Mouse (Mus musculus) ZHBTc4 (cell line): ENCODE data around the gene Wdr90.
"Not testable (repeated sequence)": the region's sequence is repeated elsewhere in the genome, so short reads cannot be mapped to it uniquely, and the experiment has no call there.

Experiments
- DNase-seq: peaks from one replicate; pipeline ENCODE4 v3.0.0-alpha.2; 2011; ENCODE audit warnings: low read depth, low spot score

Gene Wdr90

DNA sequence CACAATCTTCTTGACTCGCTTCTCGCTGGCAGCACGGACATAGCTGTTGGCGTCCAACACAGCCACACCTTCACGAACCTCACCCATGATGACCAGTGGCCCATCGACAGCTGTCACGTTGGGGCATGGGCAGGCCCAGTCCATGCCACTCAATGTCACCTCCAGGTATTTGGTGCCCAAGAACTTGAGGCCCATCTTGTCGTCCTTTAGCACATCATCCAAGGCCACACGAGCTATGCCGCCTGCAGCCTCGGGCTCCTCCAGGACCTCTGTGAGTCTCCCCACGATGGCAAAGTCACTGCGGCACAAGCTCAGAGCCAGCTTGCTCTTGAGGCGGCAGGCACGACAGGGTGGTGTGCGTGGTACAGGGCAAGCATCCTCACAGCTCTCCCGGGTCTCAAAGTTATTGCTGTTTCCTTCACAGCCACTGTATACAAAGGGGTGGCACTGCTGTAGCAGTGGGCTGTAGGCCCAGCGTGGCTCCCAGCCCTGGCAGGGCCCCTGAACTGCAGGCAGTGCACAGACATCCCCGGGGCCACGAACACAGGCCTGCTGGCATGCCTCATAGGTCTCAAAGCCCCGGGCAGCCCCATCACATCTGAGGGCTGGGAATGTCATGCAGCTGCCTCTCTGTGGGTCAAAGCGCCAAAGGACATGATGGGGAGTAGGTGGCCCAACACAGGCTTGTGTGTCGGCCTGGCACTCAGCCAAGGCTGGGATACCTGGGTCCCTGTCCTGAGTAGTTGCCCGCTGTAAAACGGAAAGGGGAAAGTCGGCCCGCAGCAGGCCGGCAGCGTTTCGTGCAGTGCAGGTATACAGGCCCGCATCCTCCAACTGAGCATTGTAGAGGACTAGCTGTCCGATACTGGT is 16.7 kb upstream of the Wdr90 start:
- DNase-seq, result no peak

DNA sequence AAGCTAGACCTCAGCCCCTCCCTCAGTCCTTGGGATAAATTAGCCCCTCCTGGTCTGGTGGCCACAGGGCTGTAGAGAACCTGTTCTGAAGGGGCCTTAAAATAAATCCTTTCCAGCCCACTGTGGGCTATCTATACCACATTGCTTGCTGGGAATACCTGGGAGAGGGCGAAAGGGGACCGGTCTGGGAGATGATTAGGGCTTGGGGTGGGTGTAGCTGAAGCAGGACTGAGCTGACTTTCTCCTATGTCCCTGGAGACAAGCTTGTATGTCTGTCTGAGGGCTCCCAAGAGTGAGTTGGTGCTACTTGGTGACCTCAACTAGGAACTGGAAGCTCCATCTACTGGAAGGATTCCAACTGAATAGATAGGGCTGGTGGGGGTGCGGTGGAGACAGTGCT is 15.7 kb upstream of the Wdr90 start:
- no peak for DNase-seq

DNA sequence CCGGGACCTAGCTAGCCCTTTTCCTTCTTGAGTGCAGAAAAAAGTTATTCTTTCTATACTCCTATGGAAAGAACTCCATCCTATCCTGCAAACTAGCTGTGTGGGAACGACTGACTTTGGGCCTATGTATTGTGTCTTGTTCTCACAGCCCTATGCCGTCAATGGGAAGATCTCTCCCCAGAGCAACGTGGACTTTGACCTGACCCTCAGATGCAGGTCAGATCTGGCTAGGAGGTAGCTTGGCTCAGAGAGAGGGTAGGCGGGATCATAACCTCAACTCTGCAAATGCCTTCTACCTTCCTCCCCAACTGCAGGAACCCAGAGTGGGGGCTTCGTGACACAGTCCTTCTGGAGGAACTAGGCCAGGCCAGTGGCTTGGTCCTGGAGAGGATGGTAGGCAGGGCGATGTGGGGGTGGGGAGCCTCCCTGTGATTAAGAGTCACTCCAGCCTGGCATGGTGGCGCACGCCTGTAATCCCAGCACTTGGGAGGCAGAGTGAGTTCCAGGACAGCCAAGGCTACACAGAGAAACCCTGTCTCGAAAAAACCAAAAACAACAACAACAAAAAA is 15.1 kb upstream of the Wdr90 start:
- DNase-seq, result no peak

DNA sequence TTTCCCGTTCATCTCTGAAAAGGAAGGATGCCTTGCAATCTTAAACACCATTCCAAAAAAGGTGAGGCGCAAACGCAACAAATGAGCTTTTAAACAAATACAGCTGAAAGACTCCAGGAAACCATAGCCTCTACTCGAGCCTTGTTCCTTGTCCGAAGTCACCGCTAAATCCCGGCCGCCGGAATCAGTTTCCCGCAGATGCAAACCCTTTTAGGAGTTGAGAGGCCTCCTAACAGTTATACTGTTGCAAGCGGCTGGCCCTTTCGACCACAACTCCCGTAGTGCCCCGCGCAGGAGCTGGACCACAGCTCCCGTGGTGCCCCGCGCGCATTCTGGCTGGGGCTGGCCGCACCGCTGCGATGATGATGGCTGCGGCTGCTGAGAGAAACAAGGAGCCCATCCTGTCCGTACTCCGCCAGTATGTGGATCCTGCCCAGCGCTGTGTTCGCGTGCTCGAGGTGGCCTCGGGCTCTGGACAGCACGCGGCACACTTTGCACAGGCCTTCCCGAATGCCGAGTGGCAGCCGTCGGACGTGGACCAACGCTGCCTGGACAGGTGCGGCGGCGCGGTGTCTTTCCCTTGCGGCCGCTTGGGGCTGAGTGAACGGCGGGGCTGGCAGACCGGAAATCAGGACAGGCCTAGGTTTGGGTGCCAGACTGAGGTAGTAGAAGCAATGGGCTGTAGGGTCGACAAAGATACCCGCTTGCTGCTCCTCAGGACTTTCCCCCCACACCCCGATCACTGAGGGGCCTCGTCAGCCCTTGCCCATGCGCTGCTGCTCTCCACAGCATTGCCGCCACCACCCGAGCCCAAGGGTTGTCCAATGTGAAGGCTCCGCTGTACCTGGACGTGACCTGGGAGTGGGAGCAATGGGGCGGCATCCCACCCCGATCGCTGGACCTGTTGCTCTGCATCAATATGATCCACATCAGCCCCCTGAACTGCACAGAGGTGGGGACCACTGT is 14.2 kb upstream of the Wdr90 start:
- DNase-seq, result peak; percentile 81

DNA sequence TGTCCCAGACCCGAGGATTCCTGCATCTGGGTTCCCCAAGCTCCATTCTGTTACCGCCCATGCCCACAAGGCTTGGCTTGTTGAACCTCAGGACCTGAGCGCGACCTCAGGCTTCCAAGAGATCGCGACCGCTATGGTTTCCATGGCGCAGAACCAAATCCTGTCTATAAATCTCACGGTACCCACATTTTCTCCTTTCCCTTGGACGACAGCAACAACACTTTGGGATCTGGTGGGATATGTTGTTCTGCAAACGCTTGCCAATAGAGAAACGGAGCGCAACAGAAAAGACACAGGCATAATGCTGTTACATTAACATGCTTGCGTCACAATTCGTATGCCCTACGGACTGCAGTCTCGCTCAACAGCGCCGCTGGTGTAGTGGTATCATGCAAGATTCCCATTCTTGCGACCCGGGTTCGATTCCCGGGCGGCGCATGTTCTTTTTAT is 13.4 kb upstream of the Wdr90 start, which contains the start of gene Mettl26:
Mettl26 (plus strand) TSS at position 354 of the 450 bp plus-strand sequence.
- DNase-seq, result peak; percentile 90

DNA sequence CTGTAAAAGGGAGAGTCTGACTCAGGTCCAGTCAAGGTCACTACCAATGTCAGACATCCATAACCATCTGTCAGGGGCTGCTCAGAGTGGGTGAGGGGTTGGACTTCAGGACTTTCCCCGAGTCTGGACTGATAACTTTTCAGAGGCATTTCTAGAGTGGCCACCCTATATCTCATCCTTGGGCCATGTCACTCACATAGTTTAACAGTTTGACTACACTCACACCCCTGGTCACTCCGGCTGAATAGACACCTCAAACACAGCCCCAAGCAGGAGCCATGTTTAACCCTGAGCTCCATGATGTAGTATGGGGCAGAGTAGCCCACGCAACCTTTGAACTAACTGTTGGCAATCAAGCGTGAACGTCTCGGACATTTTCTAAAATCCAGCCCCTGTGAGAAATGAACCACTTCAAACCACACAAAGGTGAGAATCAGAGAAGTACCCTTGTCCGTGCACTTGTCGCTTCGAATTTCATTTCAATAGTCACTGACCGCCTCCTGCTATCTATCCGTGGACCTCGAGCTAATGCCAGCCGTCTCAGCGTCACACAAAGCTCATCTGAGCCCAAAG is 12.9 kb upstream of the Wdr90 start:
- DNase-seq, result no peak

DNA sequence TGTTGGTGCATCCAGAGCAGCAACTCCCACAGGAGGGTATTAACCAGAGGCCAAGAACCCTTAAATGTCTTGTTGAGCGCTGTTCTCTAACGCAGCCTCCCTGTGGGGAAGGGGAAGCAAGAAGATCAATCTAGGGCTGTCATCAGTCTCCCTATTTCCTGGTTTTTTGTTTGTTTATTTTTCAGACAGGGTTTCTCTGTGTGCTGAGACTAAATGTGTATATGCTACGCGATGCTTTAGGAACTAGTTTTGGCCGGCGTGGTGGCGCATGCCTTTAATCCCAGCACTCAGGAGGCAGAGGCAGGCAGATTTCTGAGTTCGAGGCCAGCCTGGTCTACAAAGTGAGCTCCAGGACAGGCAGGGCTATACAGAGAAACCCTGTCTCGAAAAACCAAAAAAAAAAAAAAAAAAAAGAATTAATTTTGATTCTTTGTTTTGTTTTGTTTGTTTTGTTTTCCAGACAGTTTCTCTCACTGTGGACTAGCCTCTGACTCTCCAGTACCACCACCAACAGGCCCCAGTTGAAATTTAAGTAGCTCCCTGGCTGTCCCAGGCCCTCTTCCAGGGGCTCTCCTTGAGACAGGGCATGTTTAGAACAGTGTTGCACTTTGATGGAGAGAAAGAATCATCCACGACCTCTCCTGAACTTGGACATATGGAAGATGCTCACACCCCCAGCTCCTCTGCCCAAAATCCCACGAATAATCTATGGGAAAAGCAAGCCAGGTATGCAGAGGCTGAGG is 12.3 kb upstream of the Wdr90 start:
- DNase-seq, result no peak

DNA sequence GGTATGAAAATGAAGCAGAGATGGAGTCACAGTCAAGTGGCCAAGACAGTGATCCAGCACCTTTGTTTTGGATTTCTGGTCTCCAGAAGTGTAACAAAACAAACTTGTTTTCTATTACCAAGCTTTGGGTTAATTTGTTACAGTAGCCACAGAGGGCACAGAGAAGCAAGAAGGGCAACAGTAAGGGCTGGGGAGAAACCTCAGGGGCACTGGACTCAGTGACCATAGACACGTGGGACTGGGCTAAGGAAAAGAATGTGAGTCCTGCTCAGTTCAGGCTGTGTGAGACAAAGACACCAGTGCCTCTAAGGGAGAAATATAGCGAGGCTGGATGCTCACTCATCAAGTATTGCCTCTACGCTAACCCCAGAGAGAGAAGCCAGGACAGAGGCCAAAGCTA is 11.4 kb upstream of the Wdr90 start:
- DNase-seq, result no peak

DNA sequence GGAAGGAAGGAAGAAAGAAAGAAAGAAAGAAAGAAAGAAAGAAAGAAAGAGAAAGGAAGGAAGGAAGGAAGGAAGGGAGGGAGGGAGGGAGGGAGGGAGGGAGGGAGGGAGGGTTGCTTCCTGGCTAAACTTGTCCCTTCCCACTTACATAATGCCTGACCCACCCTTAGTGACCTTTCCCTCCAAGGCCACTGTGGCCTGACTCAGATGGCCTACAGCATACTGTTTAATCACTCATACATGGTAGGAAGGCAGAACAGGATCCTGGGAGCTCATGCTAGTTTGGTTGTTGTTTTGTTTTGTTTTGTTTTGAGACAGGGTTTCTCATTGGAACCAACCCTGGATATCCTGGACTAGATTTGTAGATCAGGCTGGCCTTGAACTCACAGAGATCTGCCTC is 10.3 kb upstream of the Wdr90 start:
- not testable (repeated sequence) for DNase-seq

DNA sequence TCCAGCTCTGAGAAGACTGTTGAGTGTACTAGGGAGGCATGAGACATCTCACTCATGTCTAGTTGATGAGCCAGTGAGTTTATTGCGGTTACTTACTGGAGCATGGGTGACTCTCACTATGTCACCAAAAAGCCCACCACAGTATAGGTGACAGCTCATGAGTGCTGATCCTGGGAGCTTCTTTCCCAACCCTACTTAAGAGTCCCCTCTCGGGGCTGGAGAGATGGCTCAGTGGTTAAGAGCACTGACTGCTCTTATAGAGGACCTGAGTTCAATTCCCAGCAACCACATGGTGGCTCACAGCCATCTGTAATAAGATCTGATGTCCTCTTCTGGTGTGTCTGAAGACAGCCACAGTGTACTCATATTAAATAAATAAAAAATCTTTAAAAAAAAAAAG is 8.7 kb upstream of the Wdr90 start:
- DNase-seq, result no peak

DNA sequence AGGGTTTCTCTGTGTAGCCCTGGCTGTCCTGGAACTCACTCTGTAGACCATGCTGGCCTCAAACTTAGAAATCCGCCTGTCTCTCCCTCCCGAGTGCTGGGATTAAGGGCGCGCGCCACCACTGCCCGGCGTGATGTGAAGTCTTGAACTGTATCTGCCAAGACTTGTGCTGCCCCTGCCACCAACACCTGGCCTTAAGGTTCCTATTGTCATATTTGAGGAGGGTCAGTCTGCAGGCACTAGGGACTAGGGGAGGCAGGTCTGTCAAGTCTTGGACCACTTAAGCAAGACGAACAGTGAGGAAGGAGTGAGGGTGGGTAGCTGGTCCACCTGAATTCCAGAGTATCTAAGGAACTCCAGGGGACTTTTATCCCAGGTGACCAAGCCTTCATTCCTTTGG is 8.2 kb upstream of the Wdr90 start:
- DNase-seq, result no peak

DNA sequence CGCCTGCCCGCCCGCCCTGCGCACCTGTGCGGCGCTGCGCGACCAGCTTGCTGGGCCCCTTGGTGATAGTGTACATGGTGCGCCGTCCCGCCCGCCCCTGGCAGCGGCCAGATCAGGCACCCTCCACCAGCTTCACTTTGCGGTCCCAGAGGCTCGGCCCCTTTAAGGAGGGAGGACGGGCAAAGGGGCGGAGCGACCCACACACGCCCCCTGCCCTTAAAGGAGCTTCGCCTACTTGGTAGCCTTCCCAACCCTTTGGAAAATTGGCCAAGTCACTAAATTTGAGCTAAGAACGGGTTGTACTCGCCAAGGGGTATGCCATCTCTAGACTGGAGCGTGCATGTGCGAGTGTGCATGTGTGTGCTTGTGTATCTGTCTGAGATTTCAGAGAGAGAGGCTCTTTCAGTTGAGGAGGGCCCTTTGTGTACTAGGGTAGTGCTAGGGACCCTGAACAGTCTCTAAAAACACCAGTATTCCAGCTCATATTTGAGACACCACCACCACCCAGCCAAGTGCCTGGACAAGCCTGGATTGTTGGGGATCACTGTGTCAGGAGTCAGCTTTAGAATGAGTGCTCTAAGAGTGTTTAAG is 7.4 kb upstream of the Wdr90 start, which contains the start of gene Mcrip2:
Mcrip2 (minus strand) TSS at position 164 of the 591 bp plus-strand sequence.
- peak; percentile 91 for DNase-seq

DNA sequence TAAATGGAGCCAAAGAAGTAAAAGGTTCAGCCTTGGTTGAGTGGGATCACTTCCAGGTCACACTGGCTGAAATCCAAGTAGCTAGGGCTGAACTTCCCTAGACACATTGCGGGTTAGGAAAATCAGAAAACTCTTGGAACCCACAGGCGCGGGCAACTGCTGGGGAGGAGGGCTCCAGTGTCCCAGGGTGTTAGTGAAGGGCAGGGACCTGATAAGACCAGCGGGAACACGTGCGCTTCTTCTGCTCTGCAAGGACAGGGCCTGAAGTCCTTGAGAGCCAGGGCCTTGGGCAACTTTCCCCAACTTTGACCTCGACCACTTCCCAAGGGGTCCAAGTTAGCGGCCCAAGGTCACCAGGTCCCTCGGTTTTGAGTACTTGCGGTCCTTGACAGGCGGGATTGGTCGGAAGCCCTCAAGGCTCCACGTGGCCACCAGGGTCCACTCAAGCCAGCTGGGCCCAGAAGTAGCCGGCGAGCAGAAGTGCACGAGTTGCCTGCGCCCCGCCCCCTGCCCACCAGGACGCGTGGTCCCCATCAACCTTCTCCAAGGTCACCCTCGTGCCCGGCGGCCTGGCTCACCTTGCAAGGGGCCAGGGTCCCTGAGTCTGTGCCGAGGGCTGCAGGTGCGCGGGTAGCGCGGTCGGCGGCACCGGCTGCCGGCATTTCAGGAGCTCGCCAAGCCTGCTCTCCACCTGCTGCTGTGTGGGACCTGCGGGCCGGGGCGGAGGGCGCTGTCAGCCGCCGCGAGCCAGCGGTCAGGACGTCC is 6.7 kb upstream of the Wdr90 start:
- peak; percentile 30 for DNase-seq

DNA sequence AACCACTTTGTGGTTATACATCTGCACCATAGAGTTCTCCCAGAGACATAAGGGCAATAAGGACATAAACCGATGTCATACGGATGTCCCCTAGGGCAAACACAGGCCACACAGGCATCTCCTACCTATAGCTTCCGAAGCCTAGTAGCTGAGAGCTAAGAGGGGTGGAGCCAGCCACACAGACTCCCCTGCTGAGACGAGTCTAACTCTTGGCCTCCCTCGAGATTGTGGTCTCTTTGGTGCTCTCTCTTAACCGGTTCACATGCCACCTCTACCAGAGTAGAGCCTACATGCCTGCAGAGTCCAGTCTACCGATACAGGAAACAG is 6.2 kb upstream of the Wdr90 start:
- DNase-seq, result peak; percentile 60

DNA sequence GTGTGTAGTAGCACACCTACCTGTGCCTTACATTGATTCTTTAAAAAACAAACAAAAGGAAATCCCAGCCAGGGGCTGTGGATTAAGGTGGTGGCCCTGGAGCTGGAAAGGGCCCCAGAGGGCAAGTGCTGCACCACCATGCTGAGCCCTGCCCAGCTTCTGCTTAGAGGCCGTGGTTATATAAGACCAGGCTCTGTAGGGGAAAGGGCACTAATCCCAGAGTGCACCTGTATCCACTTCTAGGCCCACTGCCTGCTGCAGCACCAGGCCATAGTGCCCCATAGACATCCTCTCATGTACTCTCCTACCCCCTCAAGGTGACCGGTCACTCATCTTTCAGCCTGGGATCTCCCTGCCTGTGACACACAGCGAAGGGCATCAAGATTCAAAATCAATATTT is 4.9 kb upstream of the Wdr90 start:
- DNase-seq, result no peak

DNA sequence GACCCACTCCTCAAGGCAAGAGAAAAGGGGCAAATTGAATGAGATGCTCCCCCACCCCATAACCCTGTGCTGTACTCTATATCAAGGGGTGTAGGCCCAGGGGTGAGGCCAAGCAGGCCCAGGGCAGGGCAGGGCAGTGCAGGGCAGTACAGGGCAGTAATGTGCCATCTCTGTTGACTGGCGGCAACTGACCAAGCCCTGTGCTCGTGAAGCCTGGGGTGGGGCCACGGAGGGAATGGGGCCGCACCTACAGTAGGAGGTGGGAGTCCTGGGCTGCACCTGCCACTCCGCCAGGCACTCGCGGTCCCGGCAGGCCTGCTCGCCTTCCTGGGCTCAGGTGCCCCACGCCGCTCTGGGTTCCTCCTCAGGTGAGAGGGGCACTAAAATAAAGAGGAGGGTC is 4.0 kb upstream of the Wdr90 start:
- no peak for DNase-seq

DNA sequence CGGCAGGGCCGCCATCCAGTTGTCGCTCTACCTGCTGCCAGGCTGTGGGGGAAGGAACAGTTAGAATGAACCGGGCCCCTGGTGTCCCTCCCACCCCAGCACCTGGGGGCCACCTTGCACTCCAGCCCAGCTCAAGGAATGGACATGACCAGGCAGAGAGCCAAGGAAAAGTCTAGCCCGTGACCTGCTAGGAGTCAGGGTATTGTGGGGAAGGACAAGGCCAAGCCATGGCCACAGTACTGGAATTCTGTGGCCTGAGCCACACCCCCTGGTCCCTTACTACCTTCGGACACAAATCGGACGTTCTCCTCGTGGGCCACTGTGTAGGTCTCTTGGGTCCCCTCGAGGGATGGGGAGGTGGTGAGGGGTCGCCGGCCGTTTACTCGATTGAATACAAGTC is 3.0 kb upstream of the Wdr90 start:
- no peak for DNase-seq

DNA sequence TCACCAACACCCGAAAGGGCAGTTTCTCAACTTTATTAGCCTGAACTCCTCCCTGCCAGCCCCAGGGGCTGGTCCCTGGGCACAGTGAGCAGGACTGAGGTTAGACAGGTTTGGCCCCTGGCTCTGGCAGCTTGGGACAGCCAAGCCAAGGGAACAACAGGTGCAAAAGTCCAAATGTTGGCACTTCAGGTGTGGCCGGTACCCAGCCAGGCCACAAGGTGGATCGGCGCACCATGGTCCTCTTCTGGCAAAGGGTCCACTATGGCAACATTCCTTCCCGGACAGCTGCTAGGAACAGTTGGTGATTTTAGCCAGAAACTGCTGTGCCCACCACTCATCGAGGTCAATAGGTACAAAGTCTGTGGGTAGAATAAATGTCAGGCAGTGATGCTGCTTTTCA is 2.4 kb upstream of the Wdr90 start:
- DNase-seq, result no peak

DNA sequence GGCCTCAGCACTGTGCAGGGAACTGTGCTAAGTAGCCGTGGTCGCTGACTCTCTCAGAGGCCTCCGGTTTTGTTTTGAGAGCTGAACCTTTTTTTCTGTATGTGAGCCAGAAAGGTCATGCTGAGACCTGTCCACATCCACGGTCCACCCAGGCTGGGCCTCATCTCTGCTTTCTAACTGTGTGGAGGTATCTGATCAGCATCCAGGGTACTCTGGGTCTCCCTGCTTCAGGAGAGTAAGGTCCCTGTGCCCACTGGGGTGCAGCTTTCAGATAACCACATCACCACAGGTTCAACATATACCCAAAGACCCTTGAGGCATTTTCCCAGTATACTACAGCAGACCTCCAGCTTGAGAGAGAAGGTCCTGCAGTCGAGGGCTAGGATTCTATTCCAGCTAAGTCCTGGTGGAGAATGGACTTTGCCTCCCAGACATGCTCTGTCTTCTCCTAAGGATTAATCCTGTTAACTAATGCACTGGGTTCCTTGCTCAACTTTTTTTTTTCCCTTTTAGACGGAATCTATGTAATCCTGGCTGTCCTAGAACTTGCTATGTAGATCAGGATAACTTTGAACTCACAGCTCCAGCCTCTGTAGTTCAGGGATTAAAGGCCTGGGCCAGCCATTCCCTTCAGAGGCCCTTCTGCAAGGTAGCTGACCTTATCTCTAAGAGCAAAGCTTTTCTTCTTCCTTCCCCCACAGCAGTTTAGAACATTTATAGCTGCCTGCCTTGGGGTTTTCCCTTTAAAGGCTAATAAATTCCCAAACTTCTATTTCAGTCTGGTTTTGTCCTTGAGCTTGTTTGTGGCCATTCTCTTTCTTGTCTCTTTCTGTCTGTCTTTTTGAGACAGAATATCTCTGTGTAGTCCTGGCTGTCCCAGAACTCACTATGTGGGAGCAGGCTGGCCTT is 657 bp upstream of the Wdr90 start:
- no peak for DNase-seq
